In genomic region chr7:35026838-35027291, GRCm38 (mm10) we compare ENCODE assay signal across 7 mouse cellular contexts. TPM values are rescaled to one million over a fixed set of nuclear protein-coding genes. Genes with fewer than 3 reads are reported as not detected.
DNase-seq lines count a peak whose midpoint lies in the region; ATAC-seq and TF ChIP-seq lines count a peak whose summit lies in the region.

No protein-coding gene starts in this region.

- no peak overlapping the region for H3K4me3 ChIP-seq in midbrain, embryonic 10.5 days
- no peak overlapping the region for H3K4me3 ChIP-seq in midbrain, embryonic 15.5 days
- no peak overlapping the region for H3K4me3 ChIP-seq in midbrain, postnatal 0 days (ENCODE audit: low read depth, low read length)

- intact Hi-C loops in left cerebral cortex, postnatal 10 days (cut with DNase I) = loop anchor here (2.0 to 10.0 kb wide), 3 partner anchors 92 to 238 kb away; partner anchors contain the start of gene Cebpa

- no peak for ATAC-seq in midbrain, embryonic 15.5 days (replicated peaks)
- no peak for ATAC-seq in midbrain, postnatal 0 days (ENCODE audit: low FRiP score)

- H3K4me2 ChIP-seq in midbrain, embryonic 15.5 days = no peak overlapping the region
- no peak overlapping the region for H3K4me2 ChIP-seq in midbrain, postnatal 0 days (ENCODE audit: low read depth, low read length, poor library complexity, severe bottlenecking)

- peaks cover 21% of the 10 kb centered on the region for H3K36me3 ChIP-seq in midbrain, embryonic 10.5 days
- no peaks in the 10 kb centered on the region for H3K36me3 ChIP-seq in midbrain, embryonic 15.5 days (replicated peaks)
- H3K36me3 ChIP-seq in midbrain, postnatal 0 days (ENCODE audit: insufficient read depth, low read length) = no peaks in the 10 kb centered on the region

- H3K9ac ChIP-seq in midbrain, embryonic 15.5 days = no peak overlapping the region
- no peak overlapping the region for H3K9ac ChIP-seq in midbrain, postnatal 0 days (replicated peaks; ENCODE audit: low read length, poor library complexity, severe bottlenecking)

- DNase-seq in midbrain, embryonic 10.5 days (ENCODE audit: low spot score) = peak; percentile 45
- peak; percentile 73 for DNase-seq in adrenal gland, adult 2 months
- DNase-seq in forelimb bud, embryonic 11.5 days (ENCODE audit: low read depth, low spot score) = peak; percentile 13
- peak; percentile 46 to 61 for DNase-seq in left cerebral cortex, postnatal 10 days (ENCODE audit: extremely low spot score in 1 of 2, low spot score in 2 of 2)
- DNase-seq in midbrain, postnatal 0 days (ENCODE audit: low spot score) = peak; percentile 58
- no peak for DNase-seq in cerebellum, adult 8-10 months

- H3K27me3 ChIP-seq in midbrain, embryonic 10.5 days (ENCODE audit: low read depth, poor library complexity, severe bottlenecking) = no peaks in the 10 kb centered on the region
- no peaks in the 10 kb centered on the region for H3K27me3 ChIP-seq in midbrain, embryonic 15.5 days (replicated peaks)
- H3K27me3 ChIP-seq in midbrain, postnatal 0 days (ENCODE audit: insufficient read depth, low read length) = no peaks in the 10 kb centered on the region

- no peaks in the 10 kb centered on the region for H3K9me3 ChIP-seq in midbrain, embryonic 10.5 days (replicated peaks)
- H3K9me3 ChIP-seq in midbrain, embryonic 15.5 days = no peaks in the 10 kb centered on the region
- H3K9me3 ChIP-seq in midbrain, postnatal 0 days (ENCODE audit: low read length) = no peaks in the 10 kb centered on the region

- peak; percentile 70 for TF ChIP-seq CTCF in midbrain, postnatal 0 days (IDR thresholded peaks at IDR 0.05)

- WGBS in midbrain, embryonic 10.5 days = 77% methylated on average over 3 of the region's 3 CpGs
- WGBS in midbrain, embryonic 15.5 days = 74% methylated on average over 3 of the region's 3 CpGs
- 79% methylated on average over 3 of the region's 3 CpGs for WGBS in midbrain, postnatal 0 days

- no peaks in the 10 kb centered on the region; the same call in 1 of the 2 replicates for H3K4me1 ChIP-seq in midbrain, embryonic 10.5 days
- no peaks in the 10 kb centered on the region for H3K4me1 ChIP-seq in midbrain, embryonic 15.5 days
- no peaks in the 10 kb centered on the region for H3K4me1 ChIP-seq in midbrain, postnatal 0 days (ENCODE audit: insufficient read depth, low read length)

- no peak overlapping the region; the same call in 1 of the 2 replicates for H3K27ac ChIP-seq in midbrain, embryonic 10.5 days (replicated peaks)
- H3K27ac ChIP-seq in midbrain, embryonic 15.5 days = no peak overlapping the region
- no peak overlapping the region for H3K27ac ChIP-seq in midbrain, postnatal 0 days (ENCODE audit: low read depth, low read length)

RNA-seq across cellular contexts. Expression of gene Cebpg, which starts 29.5 kb away (rescaled TPM):
- polyA plus RNA-seq in midbrain, embryonic 10.5 days (2016; fragmentation: Nextera tagmentation; extraction: Ambion mirVana) = 44.9 and 45.7 TPM in 2 replicates
- 30.8 and 31.5 TPM in 2 replicates for polyA plus RNA-seq in midbrain, embryonic 15.5 days (2015; fragmentation: Nextera tagmentation; extraction: Ambion mirVana)
- 10 to 100 TPM; 46.0 to 65.3 TPM for total RNA-seq in adrenal gland, adult 2 months (2021)
- 2.1 and 2.3 TPM in 2 replicates for polyA plus RNA-seq in adrenal gland, adult 2 months (2012; rRNA removed)
- 10 to 100 TPM; 24.2 to 25.2 TPM for total RNA-seq in left cerebral cortex, postnatal 10 days (2021)
- total RNA-seq in midbrain, postnatal 0 days (2014; rRNA removed) = 13.9 and 31.9 TPM in 2 replicates
- polyA plus RNA-seq in midbrain, postnatal 0 days (2015; fragmentation: Nextera tagmentation; extraction: Ambion mirVana) = 10.8 and 12.8 TPM in 2 replicates
